Mouse (Mus musculus) E14TG2a.4 (cell line): Measurements from ENCODE around the gene Fsip1.

Source experiments
- H3K27me3 ChIP-seq: 2 replicates; pipeline ENCODE4 v1.6.1; 2014; ENCODE audit warnings: low read length, control low read depth; ENCODE audit not compliant: insufficient read depth
- H3K36me3 ChIP-seq: 2 replicates; pipeline ENCODE4 v1.6.1; 2014; ENCODE audit warnings: low read length, control low read depth; ENCODE audit not compliant: insufficient read depth
- H3K4me1 ChIP-seq: replicated peaks from 2 replicates; pipeline ENCODE4 v1.6.1; 2014; ENCODE audit warnings: low read depth, low read length, control low read depth
- H3K4me3 ChIP-seq: replicated peaks from 2 replicates; pipeline ENCODE4 v1.5.1; 2014; ENCODE audit warnings: mild to moderate bottlenecking, low read length
- H3K9me3 ChIP-seq: 2 replicates; pipeline ENCODE4 v1.6.1; 2014; ENCODE audit warnings: low read length, control low read depth
- CTCF ChIP-seq: conservative IDR thresholded peaks from 2 replicates; pipeline ENCODE4 v1.5.1; 2014; ENCODE audit warnings: low read length
- NANOG ChIP-seq: IDR thresholded peaks from 2 replicates; pipeline ENCODE4 v1.6.1; 2014; ENCODE audit warnings: borderline replicate concordance, low read length, mixed read lengths
- POU5F1 ChIP-seq: IDR thresholded peaks from 2 replicates; pipeline ENCODE4 v1.6.1; 2014; ENCODE audit warnings: low read length, borderline replicate concordance

The Fsip1 gene

GRCm38 (mm10) chr2:118256621-118257053 is at the start of gene Fsip1:
TSS of gene Fsip1 (minus strand) at chr2:118256966.
- no peak for TF ChIP-seq NANOG
- no peak for TF ChIP-seq CTCF
- no peak for TF ChIP-seq POU5F1
- Histone ChIP-seq H3K36me3 (no peaks in the 10 kb centered on the region), H3K4me1 (peaks cover 7% of the 10 kb centered on the region), H3K4me3 (peak within 1 kb of the TSS; percentile 81), H3K9me3 (no peaks in the 10 kb centered on the region), H3K27me3 (peaks cover 9% of the 10 kb centered on the region; the same call in 1 of the 2 replicates)

- Histone ChIP-seq H3K36me3 (no peaks in the 10 kb centered on the region), H3K9me3 (peaks cover 6% of the 10 kb centered on the region), H3K4me3 (no peak overlapping the region), H3K4me1 (peaks cover 29% of the 10 kb centered on the region), H3K27me3 (no peaks in the 10 kb centered on the region)
- no peak for TF ChIP-seq CTCF
- TF ChIP-seq NANOG = no peak
- no peak for TF ChIP-seq POU5F1
Observed at GRCm38 (mm10) chr2:118306522-118306895, 49.7 kb upstream of the Fsip1 start.

- TF ChIP-seq POU5F1 (no peak), CTCF (no peak), NANOG (no peak)
- H3K4me1 ChIP-seq = peaks cover 29% of the 10 kb centered on the region
- no peaks in the 10 kb centered on the region for H3K27me3 ChIP-seq
Observed at GRCm38 (mm10) chr2:118305827-118306521, 49.2 kb upstream of the Fsip1 start.

GRCm38 (mm10) chr2:118303456-118303855 is 46.7 kb upstream of the Fsip1 start:
- Histone ChIP-seq H3K36me3 (no peaks in the 10 kb centered on the region), H3K9me3 (peaks cover 6% of the 10 kb centered on the region), H3K27me3 (no peaks in the 10 kb centered on the region), H3K4me1 (peaks cover 22% of the 10 kb centered on the region), H3K4me3 (no peak overlapping the region)
- no peak for TF ChIP-seq POU5F1
- no peak for TF ChIP-seq NANOG
- TF ChIP-seq CTCF = no peak

More at GRCm38 (mm10) chr2:118305827-118306521, 49.2 kb upstream of the Fsip1 start:
- Histone ChIP-seq H3K36me3 (no peaks in the 10 kb centered on the region), H3K4me3 (no peak overlapping the region), H3K9me3 (peaks cover 6% of the 10 kb centered on the region)

- Histone ChIP-seq H3K4me3 (no peak overlapping the region), H3K4me1 (peaks cover 9% of the 10 kb centered on the region), H3K27me3 (no peaks in the 10 kb centered on the region), H3K36me3 (no peaks in the 10 kb centered on the region), H3K9me3 (peaks cover 6% of the 10 kb centered on the region)
- TF ChIP-seq POU5F1 (no peak), CTCF (no peak), NANOG (no peak)
Observed at GRCm38 (mm10) chr2:118301656-118302055, 44.9 kb upstream of the Fsip1 start.

GRCm38 (mm10) chr2:118301041-118301545 is 44.3 kb upstream of the Fsip1 start:
- peaks cover 6% of the 10 kb centered on the region for H3K9me3 ChIP-seq
- no peaks in the 10 kb centered on the region for H3K27me3 ChIP-seq
- TF ChIP-seq CTCF (no peak), POU5F1 (no peak), NANOG (no peak)
- H3K4me1 ChIP-seq = peaks cover 6% of the 10 kb centered on the region; the same call in 1 of the 2 replicates
- H3K4me3 ChIP-seq = no peak overlapping the region
- H3K36me3 ChIP-seq = no peaks in the 10 kb centered on the region

- Histone ChIP-seq H3K27me3 (no peaks in the 10 kb centered on the region; the same call in 1 of the 2 replicates), H3K4me3 (no peak overlapping the region), H3K36me3 (no peaks in the 10 kb centered on the region), H3K4me1 (no peaks in the 10 kb centered on the region), H3K9me3 (peaks cover 2% of the 10 kb centered on the region)
- TF ChIP-seq POU5F1 (no peak), NANOG (no peak), CTCF (no peak)
Observed at GRCm38 (mm10) chr2:118299981-118300380, 43.2 kb upstream of the Fsip1 start.

- Histone ChIP-seq H3K4me1 (no peaks in the 10 kb centered on the region), H3K9me3 (no peaks in the 10 kb centered on the region), H3K36me3 (no peaks in the 10 kb centered on the region), H3K4me3 (no peak overlapping the region), H3K27me3 (no peaks in the 10 kb centered on the region; the same call in 1 of the 2 replicates)
- TF ChIP-seq NANOG = no peak
- no peak for TF ChIP-seq POU5F1
- TF ChIP-seq CTCF = no peak
Observed at GRCm38 (mm10) chr2:118298601-118299000, 41.8 kb upstream of the Fsip1 start.
